Mouse (Mus musculus) CH12.LX (cell line): ENCODE data around the gene Pgap1.

ENCODE experiments used
- CHD2 ChIP-seq: IDR thresholded peaks from 2 replicates; pipeline ENCODE4 v1.6.1; 2011; ENCODE audit warnings: low read length, improper control_type of control experiment
- CTCF ChIP-seq, 2 experiments: IDR thresholded peaks in 1 of 2; conservative IDR thresholded peaks in 1 of 2; 2 replicates each; pipeline ENCODE4 v1.5.1; 2011 to 2012; ENCODE audit warnings: low read depth in 2 of 2, low read length in 2 of 2, improper control_type of control experiment in 1 of 2, inconsistent platforms in 1 of 2, mild to moderate bottlenecking in 1 of 2, moderate library complexity in 1 of 2
- ELF1 ChIP-seq: IDR thresholded peaks from 2 replicates; pipeline ENCODE4 v1.6.1; 2014; ENCODE audit warnings: low read depth, mild to moderate bottlenecking, inconsistent platforms, low read length, improper control_type of control experiment
- EP300 ChIP-seq: IDR thresholded peaks from 2 replicates; pipeline ENCODE4 v1.6.1; 2011; ENCODE audit warnings: low read length, improper control_type of control experiment
- HCFC1 ChIP-seq: IDR thresholded peaks from 2 replicates; pipeline ENCODE4 v1.6.1; 2012; ENCODE audit warnings: low read depth, mild to moderate bottlenecking, inconsistent platforms, low read length, improper control_type of control experiment
- JUND ChIP-seq: conservative IDR thresholded peaks from 2 replicates; pipeline ENCODE4 v1.6.1; 2011; ENCODE audit warnings: low read depth, low read length, improper control_type of control experiment
- KAT2A ChIP-seq: IDR thresholded peaks from 2 replicates; pipeline ENCODE4 v1.6.1; 2012; ENCODE audit warnings: low read length, improper control_type of control experiment, inconsistent platforms; ENCODE audit not compliant: insufficient replicate concordance
- MAFK ChIP-seq: IDR thresholded peaks from 2 replicates; pipeline ENCODE4 v1.6.1; 2011; ENCODE audit warnings: low read length, improper control_type of control experiment; ENCODE audit not compliant: insufficient replicate concordance
- MAX ChIP-seq: IDR thresholded peaks from 2 replicates; pipeline ENCODE4 v1.6.1; 2011; ENCODE audit warnings: low read length, improper control_type of control experiment
- MXI1 ChIP-seq: IDR thresholded peaks from 2 replicates; pipeline ENCODE4 v1.6.1; 2011; ENCODE audit warnings: mild to moderate bottlenecking, low read depth, low read length, improper control_type of control experiment
- MYC ChIP-seq: IDR thresholded peaks from 2 replicates; pipeline ENCODE4 v1.6.1; 2011; ENCODE audit warnings: low read depth, mild to moderate bottlenecking, improper control_type of control experiment, low read length
- POLR2A ChIP-seq: IDR thresholded peaks from 2 replicates; pipeline ENCODE4 v1.6.1; 2011; ENCODE audit warnings: low read depth, mild to moderate bottlenecking, improper control_type of control experiment, low read length
- UBTF ChIP-seq: IDR thresholded peaks from 2 replicates; pipeline ENCODE4 v1.6.1; 2012; ENCODE audit warnings: low read depth, mild to moderate bottlenecking, inconsistent platforms, low read length, improper control_type of control experiment, moderate library complexity
- ZNF384 ChIP-seq: IDR thresholded peaks from 2 replicates; pipeline ENCODE4 v1.6.1; 2012; ENCODE audit warnings: low read depth, low read length, improper control_type of control experiment, inconsistent platforms

DNA sequence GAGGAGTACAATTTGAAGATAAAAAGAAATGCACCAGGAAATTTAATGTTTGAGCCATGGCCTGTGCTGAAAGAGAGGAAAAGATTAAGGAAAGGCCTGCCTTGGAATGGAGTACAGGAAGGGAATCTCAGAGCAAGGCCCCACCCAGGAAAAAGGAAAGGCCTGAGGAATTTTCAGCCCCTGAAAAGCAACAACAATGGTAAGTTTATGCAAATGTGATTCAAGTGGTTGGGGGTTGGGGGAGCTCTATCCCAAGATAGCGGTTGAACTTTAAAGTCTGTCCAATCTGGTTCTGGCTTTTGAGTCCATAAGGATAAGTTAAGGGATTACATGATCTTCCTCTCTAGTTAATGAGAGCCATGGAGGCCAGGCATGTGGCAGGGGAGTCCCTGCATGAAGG is 49.5 kb upstream of the Pgap1 start:
- TF ChIP-seq UBTF (no peak), ZNF384 (no peak), POLR2A (no peak), HCFC1 (no peak), CHD2 (no peak), MXI1 (no peak), CTCF (conservative IDR thresholded peaks at IDR 0.05 in 1 of 2, IDR thresholded peaks at IDR 0.05 in 1 of 2; ENCODE audit: low read depth in 2 of 2, low read length in 2 of 2) (no peak), EP300 (no peak), ELF1 (no peak), KAT2A (no peak), JUND (no peak), MAFK (no peak), MYC (no peak), MAX (no peak)
